Mouse (Mus musculus): Measurements from ENCODE around the gene Ubxn6. TPM values are rescaled to one million over a fixed set of nuclear protein-coding genes. Genes with fewer than 3 reads are reported as not detected.
A peak's percentile ranks its signal among the peaks of the same experiment; 100 is the strongest.

Ubxn6 gene
- total RNA-seq, 2 experiments from 2014 or later, result 13.2 to 21.1 TPM

DNA sequence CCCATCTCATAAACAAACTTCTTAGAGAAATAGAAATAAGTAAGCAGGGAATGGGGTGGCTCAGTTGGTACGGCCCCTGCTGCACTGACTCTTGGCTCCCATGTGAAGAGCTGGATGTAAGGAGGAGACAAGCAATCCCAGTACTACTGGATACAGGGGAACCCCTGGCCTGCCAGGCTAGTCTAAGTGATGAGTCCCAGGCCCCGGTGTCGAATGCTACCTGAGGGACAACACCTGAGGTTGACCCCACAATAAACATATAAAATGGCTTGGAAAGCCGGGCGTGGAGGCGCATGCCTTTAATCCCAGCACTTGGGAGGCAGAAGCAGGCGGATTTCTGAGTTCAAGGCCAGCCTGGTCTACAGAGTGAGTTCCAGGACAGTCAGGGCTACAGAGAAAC is 43.4 kb downstream of the Ubxn6 start:
- no peak for ATAC-seq (replicated peaks; ENCODE audit: low FRiP score, low TSS enrichment, poor library complexity, severe bottlenecking)

DNA sequence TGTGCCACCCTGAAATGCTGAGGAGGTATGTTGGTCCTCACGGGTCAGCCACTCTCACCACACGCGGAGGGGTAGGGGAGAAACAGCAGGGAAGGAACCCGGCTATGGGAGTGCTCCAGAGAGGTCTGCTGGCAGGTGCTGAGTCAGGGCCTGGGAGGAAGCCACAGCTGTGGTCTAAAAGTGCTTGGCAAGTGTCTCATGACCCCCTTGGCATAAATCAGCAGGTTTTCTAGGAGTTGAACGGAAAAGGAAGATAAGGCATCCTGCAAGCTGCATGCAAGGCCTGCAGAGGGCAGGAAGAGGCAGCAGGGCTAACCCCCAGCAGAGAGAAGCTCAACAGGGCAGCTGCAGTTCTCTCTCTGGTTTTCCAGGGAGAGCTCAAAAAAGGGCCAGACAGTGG is 43.9 kb downstream of the Ubxn6 start:
- peak; percentile 73 for ATAC-seq (replicated peaks; ENCODE audit: low FRiP score, low TSS enrichment, poor library complexity, severe bottlenecking)

DNA sequence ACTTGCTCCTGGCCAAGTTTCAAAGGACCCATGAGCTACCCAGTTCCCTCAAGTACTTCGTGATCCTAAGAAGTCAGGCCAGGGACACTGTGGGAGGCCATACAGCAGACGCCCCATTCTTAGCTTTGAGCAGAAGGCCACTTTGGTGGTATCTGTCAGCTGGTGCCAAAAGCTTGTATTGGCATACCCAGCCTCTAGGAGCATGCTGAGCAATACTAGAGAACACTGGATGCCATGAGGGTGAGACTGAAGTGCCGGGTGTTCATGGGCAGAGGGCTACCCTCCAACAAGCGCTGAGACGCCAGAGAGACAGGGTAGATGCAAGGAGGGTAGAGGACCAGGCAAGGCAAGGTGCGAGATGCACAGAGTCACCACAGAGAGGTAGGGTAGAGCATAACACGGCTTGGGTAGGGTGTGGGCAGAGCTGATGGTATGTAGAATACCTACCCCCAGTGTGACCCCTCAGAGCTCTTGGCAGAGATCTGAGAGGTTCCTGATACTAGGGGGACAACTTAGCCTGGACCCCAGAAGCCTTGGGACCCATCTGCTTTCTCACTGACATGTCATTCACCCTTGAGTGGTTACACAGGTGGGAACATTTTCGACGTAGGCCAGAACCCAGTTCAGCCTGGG is 44.5 kb downstream of the Ubxn6 start:
- peak; percentile 1 for ATAC-seq (replicated peaks; ENCODE audit: low FRiP score, low TSS enrichment, poor library complexity, severe bottlenecking)

DNA sequence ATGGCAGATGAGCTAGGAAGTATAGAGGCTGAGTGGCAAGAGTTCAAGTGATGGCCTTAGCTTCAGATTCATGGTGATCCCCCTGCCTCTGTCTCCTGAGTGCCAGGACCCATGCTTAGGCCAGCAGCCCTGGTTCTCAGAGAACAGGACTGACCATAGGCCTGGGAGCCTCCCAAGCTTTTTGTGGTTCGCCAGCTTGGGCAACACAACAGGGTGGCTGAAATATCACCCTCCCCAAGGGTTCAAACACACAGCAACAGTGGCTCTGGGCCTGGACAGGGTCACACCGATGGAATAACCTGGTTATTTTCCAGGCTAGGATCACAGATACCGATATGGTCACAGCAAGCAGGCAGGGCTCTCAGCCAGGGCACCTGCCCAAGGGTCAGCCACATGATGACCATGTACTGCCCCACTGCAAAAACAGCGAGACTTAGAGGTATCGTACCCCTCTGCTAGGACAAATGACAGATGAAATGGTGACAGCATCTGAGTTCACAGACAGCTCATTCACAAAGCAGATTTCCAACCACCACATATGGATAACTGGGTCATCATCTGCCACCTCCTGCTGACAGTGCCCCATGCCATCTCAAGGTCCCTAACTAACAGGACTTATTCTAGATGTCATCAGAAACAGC is 46.9 kb downstream of the Ubxn6 start:
- ATAC-seq (replicated peaks; ENCODE audit: low FRiP score, low TSS enrichment, poor library complexity, severe bottlenecking), result no peak

- no peak for ATAC-seq (replicated peaks; ENCODE audit: low FRiP score, low TSS enrichment, poor library complexity, severe bottlenecking)
These were observed 47.9 kb downstream of the Ubxn6 start for GRCm38 (mm10) chr17:56026881-56027280.

DNA sequence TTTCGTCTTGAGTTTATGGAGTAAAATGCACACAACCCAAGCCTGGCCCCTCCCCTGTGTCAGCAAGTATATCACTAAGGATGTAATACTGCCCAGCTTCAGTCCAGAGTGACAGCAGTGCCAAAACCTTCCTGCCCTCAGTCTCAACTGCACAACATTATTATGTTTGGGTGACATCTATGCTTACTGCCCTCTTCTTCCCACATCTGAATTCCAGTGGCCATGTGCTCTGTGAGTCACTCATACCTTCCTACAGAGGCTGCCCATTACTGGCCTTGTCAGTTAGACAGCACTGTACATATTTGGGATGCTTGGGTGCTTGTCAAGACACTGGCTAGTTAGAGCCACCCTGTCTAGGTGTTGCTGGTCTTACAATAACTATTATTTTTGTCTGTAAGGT is 48.5 kb downstream of the Ubxn6 start:
- no peak for ATAC-seq (replicated peaks; ENCODE audit: low FRiP score, low TSS enrichment, poor library complexity, severe bottlenecking)

- no peak for ATAC-seq (replicated peaks; ENCODE audit: low FRiP score, low TSS enrichment, poor library complexity, severe bottlenecking)
These were observed 49.9 kb downstream of the Ubxn6 start for GRCm38 (mm10) chr17:56024931-56025330.

GRCm38 (mm10) chr17:56024476-56024875 is 50.4 kb downstream of the Ubxn6 start:
- ATAC-seq (replicated peaks; ENCODE audit: low FRiP score, low TSS enrichment, poor library complexity, severe bottlenecking), result no peak

DNA sequence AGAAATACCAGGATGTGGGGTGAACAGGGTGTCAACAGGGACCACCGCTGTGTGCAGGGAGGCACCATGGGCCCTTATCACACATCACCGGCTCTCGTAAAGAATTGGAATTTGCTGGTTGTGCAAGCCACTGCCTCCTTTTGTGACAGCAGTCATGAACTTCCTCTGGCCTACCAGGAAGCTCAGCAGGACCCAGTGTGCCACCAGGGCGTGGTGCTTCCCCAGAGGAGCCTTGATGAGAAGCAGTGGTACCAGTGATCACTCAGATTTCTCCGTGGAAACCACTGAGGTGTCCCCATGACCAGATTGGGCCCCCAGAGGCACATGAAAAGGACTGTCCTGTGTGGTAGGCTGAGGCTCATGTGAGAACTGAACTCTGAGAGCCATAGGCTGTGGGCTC is 51.4 kb downstream of the Ubxn6 start:
- no peak for ATAC-seq (replicated peaks; ENCODE audit: low FRiP score, low TSS enrichment, poor library complexity, severe bottlenecking)

DNA sequence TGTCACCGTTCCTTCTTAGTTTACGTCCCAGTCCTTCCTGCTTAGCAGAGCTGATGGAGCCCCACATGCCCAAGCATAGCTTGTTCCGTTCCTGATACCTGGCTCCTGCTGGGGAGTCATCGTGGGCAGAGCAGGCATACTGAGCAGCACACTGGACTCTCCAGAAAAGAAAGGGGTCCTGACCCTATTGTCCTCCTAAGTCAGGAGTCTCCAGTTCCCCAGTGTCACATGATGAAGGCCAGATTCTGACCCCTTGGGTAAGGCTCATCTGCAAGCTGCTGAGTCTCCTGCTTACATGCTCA is 51.9 kb downstream of the Ubxn6 start:
- ATAC-seq (replicated peaks; ENCODE audit: low FRiP score, low TSS enrichment, poor library complexity, severe bottlenecking), result no peak

DNA sequence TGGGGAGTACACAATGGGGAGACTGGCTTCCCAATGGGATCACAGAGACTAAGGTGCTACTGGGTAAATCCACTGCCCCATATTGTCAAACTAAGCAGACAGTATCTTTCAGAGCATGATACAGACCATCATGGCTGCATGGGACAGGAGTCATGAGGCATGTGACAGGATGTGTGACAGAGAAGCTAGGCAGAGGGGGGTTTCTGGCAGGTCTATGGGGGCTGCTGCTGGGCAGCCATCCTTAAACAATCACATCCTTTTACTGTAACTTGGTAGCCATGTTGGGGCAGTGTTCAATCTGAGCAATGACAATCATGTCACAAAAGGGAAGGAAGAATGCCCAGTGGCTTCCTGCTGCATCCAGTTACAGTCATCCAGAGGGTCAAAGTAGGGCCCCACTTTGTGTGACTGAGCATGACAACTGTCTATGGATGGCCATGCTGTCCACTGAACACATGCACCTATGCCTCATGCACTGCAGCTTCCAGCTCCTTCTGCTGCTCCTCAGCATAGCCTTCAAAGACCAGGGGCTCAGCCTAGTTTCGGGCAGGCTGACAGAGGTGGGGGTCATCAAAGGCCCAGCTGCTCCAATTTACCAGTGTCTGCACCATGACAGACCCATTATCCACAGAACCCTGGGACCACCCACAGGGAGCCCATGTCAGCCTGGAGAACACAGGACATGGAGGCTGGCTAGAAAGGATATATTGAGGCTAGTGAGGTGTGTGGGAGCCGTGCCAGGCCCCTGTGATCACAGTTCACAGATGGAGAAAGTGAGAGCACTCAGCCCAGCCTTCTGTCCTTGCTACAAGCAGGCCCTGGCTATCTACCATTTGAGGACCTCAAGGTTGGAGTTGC is 52.5 kb downstream of the Ubxn6 start:
- ATAC-seq (replicated peaks; ENCODE audit: low FRiP score, low TSS enrichment, poor library complexity, severe bottlenecking), result no peak

DNA sequence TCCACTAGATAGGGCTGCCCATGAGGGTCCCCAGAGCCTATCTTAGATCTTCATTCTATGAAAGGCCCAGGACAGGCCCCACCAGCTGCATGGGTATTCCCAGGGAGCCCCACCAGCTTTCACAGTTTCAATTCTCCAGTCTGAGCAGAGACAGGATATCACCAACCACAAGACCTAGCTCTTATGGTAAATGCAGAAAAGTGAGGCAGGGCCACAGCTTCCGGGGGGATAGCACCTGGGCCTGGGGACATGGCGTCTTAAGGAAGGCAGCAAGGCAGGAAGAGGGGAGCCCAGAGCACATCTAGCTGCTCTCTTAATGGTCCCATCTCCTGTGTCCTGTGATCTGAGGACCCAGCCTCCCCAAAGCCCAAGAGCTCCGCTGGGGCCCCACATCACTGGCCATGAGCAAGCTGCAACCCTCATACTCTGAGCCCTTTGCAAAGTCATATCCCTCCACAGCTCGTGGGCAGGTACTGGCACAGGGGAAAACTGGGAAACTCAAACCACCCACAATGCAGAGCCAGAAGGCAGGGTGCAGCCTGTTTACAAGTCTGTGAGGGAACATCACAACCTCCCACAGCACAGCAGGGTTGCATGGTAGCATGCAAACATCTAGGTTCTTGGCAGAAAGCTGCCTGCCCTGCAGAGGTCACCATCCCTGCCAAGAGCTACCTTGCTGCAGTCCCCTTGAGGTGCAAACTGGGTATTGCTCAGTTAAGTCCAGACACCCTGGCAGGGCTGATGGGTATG is 53.5 kb downstream of the Ubxn6 start:
- ATAC-seq (replicated peaks; ENCODE audit: low FRiP score, low TSS enrichment, poor library complexity, severe bottlenecking), result no peak

GRCm38 (mm10) chr17:56020400-56021084 is 54.3 kb downstream of the Ubxn6 start:
- ATAC-seq (replicated peaks; ENCODE audit: low FRiP score, low TSS enrichment, poor library complexity, severe bottlenecking), result no peak

DNA sequence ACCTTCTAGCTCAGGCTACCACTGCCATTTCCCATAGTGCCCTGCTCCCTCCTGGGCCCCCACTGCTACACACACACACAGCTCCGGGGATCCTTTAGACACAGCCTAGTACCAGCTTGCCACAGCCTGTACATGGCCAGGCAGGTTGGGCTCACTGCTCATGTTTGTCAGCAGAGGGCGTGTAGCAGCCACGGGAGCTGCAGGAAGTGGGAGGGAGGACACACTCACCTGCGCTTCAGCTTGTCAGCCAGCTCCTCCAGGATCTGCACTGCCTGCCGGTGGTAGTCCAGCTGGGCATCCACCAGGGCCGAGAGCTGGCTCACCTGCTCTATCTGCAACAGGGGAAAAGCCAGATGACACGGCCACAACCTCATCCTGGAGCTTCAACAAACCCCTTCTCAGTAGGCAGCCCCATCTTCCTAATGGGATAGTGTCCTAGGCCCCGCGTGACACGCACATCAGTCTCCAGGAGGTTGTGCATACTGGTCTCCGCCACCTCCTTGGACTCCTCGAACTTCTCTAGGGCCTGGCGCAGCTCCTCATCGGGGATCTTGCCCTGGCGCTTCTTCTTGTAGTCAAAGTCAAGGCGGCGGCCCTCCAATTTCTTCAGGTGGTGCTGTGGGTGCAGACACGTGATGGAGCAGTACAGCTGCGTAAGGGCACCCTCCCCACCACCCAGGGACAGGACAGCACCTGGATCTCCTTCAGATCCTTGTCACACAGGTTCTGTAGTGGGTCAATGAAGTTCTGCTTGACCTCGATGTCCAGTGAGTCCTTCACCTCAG is 56.3 kb downstream of the Ubxn6 start:
- peak; percentile 42 for ATAC-seq (replicated peaks; ENCODE audit: low FRiP score, low TSS enrichment, poor library complexity, severe bottlenecking)

DNA sequence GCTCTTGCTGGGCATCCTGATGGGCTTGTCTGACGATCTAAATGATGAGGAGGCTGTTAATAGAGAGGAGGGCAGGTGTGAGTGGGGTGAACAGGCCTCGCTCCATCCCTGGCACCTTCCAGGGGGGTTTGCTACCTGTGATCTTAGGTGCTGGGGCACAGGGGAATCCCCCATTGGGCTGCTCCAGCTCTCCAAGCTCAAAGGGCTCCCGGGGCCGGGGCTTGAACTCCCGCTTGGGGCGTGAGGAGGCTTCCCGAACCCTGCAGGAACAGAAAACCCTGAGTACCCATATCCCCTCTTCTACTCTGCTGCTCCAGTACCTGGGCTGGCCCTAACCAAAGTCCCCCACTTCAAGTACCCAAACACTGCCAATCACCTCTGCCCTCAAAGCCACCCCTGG is 57.0 kb downstream of the Ubxn6 start:
- ATAC-seq (replicated peaks; ENCODE audit: low FRiP score, low TSS enrichment, poor library complexity, severe bottlenecking), result no peak
